Mouse (Mus musculus) thymus, postnatal 25 days (tissue): ENCODE results near the gene Ebf3.

Source experiments
- DNase-seq: peaks from one replicate; pipeline ENCODE4 v3.0.0; 2022

Gene Ebf3

DNA sequence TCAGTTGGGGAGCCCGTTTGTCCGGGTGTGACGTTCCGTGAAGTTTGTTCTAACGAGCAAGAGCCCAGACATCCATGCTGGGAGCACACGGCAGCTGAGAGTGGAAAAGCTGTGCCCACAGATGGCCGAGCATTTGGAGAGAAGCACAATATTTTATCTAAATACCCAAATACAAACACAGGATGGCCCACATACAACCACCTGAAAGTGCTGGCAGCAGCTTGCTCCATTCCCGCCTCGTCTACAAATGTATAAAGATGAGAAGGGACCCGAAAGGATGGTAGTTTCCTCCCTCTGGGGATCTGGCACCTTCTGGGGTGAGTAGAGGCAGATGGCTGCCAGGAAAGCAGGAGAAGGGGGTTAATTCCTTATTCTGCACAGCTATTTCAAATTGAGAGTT, 42.0 kb downstream of the Ebf3 start:
- DNase-seq = no peak

- no peak for DNase-seq
Observed at GRCm38 (mm10) chr7:137268452-137269155, 45.6 kb downstream of the Ebf3 start.

GRCm38 (mm10) chr7:137267441-137267840, 46.8 kb downstream of the Ebf3 start:
- no peak for DNase-seq

- DNase-seq = no peak
Observed at GRCm38 (mm10) chr7:137266575-137266974, 47.7 kb downstream of the Ebf3 start.

DNA sequence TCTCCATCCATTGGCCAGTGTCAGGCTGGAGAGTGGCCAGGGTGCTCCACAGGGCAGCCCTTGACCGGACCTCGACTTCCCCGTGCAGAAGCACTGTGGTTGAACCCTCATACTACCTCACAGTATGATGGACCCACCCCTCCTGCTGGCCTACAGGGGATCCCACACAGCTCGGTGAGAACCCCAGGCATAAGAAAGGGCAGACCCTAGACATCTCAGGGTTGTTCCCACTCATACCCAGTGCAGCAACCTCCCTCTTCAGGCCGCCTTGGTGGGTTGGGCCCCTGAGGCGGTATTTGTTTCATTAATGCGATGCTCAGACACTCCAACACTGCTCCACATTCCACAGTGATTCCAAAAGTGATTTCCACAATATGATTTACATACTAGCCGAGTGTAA, 51.9 kb downstream of the Ebf3 start:
- no peak for DNase-seq

DNA sequence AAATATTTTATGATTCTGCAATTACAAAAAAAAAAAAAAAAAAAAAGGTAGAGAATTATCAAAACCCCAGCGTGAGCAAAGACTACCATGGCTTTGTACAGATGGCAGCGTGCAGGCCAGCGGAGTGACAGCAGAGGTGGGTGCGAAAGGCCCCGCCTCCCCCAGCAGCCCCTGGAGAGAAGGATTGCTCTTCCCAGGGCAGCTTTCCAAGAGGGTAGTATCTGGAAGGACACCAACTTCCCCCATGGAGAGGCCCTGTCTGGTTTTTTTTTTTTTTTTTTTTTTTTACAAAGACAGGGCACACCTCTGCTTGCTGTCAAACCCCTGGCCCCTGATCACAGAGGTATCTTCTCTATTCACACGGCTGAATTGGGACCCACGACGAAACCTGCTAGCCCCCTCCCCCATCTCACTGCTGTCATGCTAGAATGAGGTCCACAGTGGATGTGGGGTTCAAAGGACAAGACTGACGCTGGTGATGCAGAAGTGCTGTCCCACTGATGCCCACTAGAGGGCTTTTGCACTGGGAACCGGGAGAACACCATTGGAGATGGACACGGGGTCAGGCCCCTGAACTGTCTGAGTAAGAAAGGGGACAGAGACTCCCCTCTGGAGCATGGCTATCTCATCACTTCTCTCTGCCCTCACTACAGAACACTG, 67.9 kb downstream of the Ebf3 start:
- peak; percentile 57 for DNase-seq

- DNase-seq = no peak
Observed at GRCm38 (mm10) chr7:137244839-137245238, 69.4 kb downstream of the Ebf3 start.

- DNase-seq = no peak
Observed at GRCm38 (mm10) chr7:137240481-137240880, 73.8 kb downstream of the Ebf3 start.

- DNase-seq = no peak
Observed at GRCm38 (mm10) chr7:137239542-137240133, 74.6 kb downstream of the Ebf3 start.

DNA sequence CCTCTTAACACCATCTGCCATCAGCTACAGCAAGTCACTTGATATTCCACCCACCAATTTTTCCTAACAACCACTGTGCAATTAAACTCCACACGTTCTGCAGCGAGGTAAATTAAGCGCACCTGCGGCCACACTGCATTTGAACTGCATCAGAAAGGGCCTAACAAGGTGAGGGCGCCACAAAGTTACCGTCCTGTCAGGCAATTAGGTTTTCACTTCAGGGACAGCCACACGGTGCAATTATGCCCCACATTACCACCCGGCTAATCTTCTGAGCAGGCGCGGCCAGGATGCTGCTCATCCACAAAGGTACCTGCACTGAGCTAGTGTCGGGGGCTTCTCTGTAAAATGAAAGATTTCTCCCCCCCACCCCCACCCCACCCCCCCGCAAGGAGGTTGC, 76.8 kb downstream of the Ebf3 start:
- DNase-seq = no peak

GRCm38 (mm10) chr7:137223823-137224222, 90.4 kb downstream of the Ebf3 start:
- DNase-seq = no peak

DNA sequence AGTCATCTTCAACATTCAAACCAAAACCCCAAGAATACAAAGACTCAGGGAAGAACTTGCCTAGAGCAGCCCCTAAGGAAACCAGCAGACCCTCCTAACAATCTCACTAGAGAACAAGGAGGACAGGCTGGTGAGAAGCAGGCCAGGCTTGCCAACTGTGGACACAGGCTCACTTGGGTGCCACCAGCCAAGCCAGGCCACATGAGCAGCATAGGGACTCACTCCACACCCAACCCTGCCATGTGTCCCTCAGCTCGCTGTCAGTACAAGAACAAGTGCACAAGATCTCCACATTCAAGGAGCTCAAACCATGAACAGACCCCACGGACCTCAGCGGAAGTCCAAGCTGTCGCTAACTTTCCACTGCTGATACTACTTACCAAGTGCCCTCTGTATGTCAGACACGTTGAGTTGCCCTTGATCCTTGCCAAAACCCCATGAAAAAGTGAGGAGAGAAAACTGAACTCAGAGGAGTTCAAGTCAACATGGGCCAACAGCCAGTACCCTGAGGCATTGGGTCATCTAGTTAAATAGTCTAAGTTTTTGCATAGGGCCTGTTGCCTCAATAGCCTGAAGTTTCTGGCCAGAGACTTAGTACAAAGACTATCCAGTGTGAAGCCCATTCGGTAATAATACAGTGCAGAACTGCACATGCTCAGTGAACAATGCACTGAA, 91.3 kb downstream of the Ebf3 start:
- DNase-seq = no peak

GRCm38 (mm10) chr7:137221599-137221998, 92.6 kb downstream of the Ebf3 start:
- DNase-seq = no peak

DNA sequence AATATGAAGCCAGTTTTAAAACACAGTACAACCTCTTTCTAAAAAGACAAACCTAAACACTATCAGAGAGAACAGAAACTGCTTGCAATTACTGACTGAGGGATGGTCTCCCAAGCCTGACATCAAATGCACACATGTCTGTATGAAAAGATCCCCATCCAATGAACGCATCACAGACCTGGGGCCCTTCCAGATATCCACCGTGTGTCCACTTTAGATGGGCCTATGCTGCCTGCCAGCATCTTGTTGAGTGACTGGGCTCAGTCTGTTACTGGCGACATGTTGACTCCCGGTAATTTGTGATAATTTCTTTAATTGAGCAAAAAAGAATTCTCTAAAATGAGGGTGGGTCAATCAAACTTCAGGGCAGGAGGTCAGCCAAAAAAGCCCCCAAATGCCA, 93.8 kb downstream of the Ebf3 start:
- no peak for DNase-seq

DNA sequence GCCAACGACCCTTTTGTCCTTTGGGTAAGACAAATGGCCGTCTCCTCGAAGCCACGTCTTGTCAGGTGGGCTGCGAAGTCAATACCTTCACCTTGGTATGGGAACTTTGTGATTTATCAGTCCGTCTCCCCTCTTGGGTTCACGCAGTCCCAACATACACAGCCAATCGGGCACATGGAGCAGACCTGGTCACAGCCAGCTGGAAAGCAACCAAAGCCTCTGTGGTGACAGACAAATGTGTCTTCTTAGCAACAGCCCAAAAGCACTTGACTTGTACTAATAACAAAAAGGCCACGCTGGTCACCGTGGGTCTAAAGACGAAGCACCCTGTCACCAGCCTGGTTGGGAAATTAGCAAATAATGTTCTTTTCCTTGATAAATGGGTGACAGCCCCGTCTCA, 95.5 kb downstream of the Ebf3 start:
- no peak for DNase-seq

GRCm38 (mm10) chr7:137213444-137213843, 100.8 kb downstream of the Ebf3 start:
- DNase-seq = no peak

DNA sequence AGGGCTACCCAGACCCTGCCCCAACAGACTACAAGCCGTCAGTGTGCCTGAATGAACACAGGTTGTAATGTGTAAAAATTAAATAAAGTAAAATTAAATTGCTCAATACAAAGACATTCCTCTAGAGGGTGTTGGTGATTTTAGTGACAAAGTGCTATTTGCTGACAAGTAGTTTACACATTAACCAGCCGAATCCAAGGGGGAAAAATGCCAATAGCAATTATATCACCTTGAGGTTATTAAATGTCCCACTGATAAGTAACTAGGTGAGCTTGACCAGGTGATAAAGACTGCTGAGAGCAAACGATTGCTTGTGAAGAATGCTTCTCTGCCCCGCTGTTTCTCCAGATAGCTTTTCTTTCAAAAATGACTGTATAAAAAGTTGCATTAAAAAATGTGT, 102.9 kb downstream of the Ebf3 start:
- no peak for DNase-seq

- DNase-seq = no peak
Observed at GRCm38 (mm10) chr7:137209688-137210345, 104.4 kb downstream of the Ebf3 start.

DNA sequence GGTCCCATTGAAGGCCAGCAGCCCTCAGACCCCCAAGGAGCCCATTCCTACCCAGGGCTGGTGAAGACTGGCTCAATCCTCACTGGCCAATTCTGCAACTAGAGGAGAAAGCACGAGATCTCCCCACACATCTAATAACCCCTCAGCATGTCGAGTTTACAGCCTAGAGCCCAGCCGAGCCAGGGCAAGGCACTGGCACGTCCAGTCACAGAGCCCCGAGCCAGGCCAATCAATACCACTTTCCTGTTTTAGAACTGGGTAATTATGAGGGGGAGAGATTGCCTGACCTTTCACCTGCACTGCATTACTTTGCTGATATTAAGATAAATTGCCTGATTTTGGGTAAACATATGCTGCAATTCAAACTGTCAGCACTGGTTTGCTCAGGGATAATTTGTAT, 105.7 kb downstream of the Ebf3 start:
- DNase-seq = no peak

- no peak for DNase-seq
Observed at GRCm38 (mm10) chr7:137206770-137207285, 107.4 kb downstream of the Ebf3 start.

DNA sequence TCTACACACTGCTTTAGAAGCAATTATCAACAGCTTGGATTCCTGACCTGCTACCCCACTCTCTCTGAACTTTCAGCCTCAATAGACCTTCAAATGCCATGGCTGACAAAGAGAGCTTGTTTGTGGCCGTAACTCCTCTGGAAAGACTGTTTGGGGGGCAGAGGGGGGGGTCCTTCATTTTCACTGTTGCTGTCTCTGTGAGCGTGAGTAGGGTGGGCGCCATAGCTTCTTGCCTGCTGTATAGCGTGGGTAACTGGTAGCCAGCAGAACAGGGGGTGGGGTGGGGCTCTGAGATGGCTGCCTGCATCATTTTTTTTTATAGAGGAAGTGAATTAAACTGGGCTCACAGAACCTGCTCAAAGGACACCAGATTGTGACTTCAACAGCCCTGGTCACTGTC, 114.7 kb downstream of the Ebf3 start:
- no peak for DNase-seq

GRCm38 (mm10) chr7:137198921-137199320, 115.3 kb downstream of the Ebf3 start:
- DNase-seq = no peak
